Mouse (Mus musculus): ENCODE data around the gene Naaladl2.

Naaladl2 gene

GRCm38 (mm10) chr3:24690162-24690915 lies 453.7 kb downstream of the Naaladl2 start:
- DNase-seq (ENCODE audit: low spot score) = no peak

- DNase-seq (ENCODE audit: low spot score) = no peak
Observed at GRCm38 (mm10) chr3:24670500-24670899, 473.6 kb downstream of the Naaladl2 start.

GRCm38 (mm10) chr3:24668052-24668916 lies 475.8 kb downstream of the Naaladl2 start:
- DNase-seq (ENCODE audit: low spot score) = no peak

- DNase-seq (ENCODE audit: low spot score) = no peak
Observed at GRCm38 (mm10) chr3:24665408-24665807, 478.7 kb downstream of the Naaladl2 start.

GRCm38 (mm10) chr3:24663749-24664148 lies 480.3 kb downstream of the Naaladl2 start:
- no peak for DNase-seq (ENCODE audit: low spot score)

- no peak for DNase-seq (ENCODE audit: low spot score)
Observed at GRCm38 (mm10) chr3:24630032-24630431, 514.0 kb downstream of the Naaladl2 start.

- no peak for DNase-seq (ENCODE audit: low spot score)
Observed at GRCm38 (mm10) chr3:24605485-24605884, 538.6 kb downstream of the Naaladl2 start.

- DNase-seq (ENCODE audit: low spot score) = no peak
Observed at GRCm38 (mm10) chr3:24604791-24605320, 539.2 kb downstream of the Naaladl2 start.

- no peak for DNase-seq (ENCODE audit: low spot score)
Observed at GRCm38 (mm10) chr3:24595447-24595846, 548.6 kb downstream of the Naaladl2 start.

- DNase-seq (ENCODE audit: low spot score) = no peak
Observed at GRCm38 (mm10) chr3:24556617-24557016, 587.4 kb downstream of the Naaladl2 start.

- DNase-seq (ENCODE audit: low spot score) = no peak
Observed at GRCm38 (mm10) chr3:24553701-24554100, 590.4 kb downstream of the Naaladl2 start.

- no peak for DNase-seq (ENCODE audit: low spot score)
Observed at GRCm38 (mm10) chr3:24552631-24553030, 591.4 kb downstream of the Naaladl2 start.

GRCm38 (mm10) chr3:24533775-24534458 lies 610.1 kb downstream of the Naaladl2 start:
- no peak for DNase-seq (ENCODE audit: low spot score)

- no peak for DNase-seq (ENCODE audit: low spot score)
Observed at GRCm38 (mm10) chr3:24514918-24515317, 629.1 kb downstream of the Naaladl2 start.

GRCm38 (mm10) chr3:24486456-24487112 lies 657.5 kb downstream of the Naaladl2 start:
- no peak for DNase-seq (ENCODE audit: low spot score)

GRCm38 (mm10) chr3:24463941-24464340 lies 680.1 kb downstream of the Naaladl2 start:
- no peak for DNase-seq (ENCODE audit: low spot score)

- no peak for DNase-seq (ENCODE audit: low spot score)
Observed at GRCm38 (mm10) chr3:24440621-24441020, 703.4 kb downstream of the Naaladl2 start.

- no peak for DNase-seq (ENCODE audit: low spot score)
Observed at GRCm38 (mm10) chr3:24432761-24433160, 711.3 kb downstream of the Naaladl2 start.

GRCm38 (mm10) chr3:24391737-24392136 lies 752.3 kb downstream of the Naaladl2 start:
- DNase-seq (ENCODE audit: low spot score) = no peak

GRCm38 (mm10) chr3:24391311-24391710 lies 752.8 kb downstream of the Naaladl2 start:
- no peak for DNase-seq (ENCODE audit: low spot score)

GRCm38 (mm10) chr3:24355010-24355409 lies 789.1 kb downstream of the Naaladl2 start:
- DNase-seq (ENCODE audit: low spot score) = no peak

Measured in ovary, postnatal 10 days (tissue).